Mouse (Mus musculus): ENCODE results near the gene Ccng2.
A peak's percentile ranks its signal among the peaks of the same experiment; 100 is the strongest.

Gene Ccng2

GRCm38 (mm10) chr5:93266883-93267704 is at the start of gene Ccng2:
Gene Ccng2, plus strand, starts transcription at chr5:93267257.
- peak; percentile 97 to 98 for DNase-seq (ENCODE audit: low spot score in 2 of 2)

DNA sequence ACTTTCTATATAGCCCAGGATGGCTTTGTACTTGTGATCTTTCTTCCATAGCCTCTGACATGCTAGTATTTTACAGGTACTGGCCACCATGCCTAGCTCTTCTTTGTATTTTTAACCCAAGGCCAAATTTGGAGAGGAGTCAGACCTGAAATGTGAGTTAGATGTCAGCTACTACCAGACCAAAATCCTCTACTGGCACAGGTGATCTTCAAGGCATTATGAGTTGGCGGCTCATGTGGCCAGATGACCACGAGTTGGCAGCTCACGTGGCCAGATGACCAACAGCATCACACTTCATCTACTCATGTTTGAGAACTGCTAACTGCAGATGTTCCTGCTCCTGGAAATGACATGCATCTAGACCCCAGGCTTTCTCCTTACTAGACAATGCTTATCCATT is 48.7 kb upstream of the Ccng2 start:
- no peak for DNase-seq (ENCODE audit: low spot score in 2 of 2)

DNA sequence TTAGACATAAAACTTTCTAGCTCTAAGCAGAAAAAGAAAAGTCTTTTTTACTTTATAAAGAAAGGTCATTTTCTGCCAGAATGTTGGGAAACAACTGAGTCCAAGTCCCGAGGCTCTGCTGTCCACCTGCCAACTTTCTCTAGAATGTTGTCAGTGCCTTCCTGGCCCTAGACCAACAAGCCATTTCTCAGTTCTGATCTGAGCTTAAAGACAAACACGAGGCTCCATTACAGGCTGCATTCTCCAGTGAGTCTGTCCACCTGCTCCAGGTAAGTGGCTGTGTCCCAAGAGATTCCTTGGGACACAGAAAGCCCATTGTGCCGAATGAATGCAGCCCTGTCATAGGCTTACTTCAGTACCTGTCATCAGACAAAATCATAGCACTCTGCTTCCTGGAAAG is 45.4 kb upstream of the Ccng2 start:
- no peak for DNase-seq (ENCODE audit: low spot score in 2 of 2)

DNA sequence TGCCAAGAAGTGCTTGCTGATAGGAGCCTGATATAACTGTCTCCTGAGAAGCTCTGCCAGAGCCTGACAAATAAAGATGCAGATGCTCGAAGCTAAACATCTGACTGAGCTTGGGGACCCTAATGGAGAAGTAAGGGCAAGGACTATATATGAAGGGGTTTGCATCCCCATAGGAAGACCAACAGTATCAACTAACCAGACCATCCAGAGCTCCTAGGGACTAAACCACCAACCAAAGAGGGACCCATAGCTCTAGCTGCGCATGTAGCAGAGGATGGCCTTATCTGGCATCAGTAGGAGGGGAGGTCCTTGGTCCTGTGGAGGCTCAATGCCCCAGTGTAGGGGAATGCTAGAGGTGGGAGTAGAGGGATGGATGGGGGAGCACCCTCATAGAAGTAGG is 42.5 kb upstream of the Ccng2 start:
- no peak for DNase-seq (ENCODE audit: low spot score in 2 of 2)

DNA sequence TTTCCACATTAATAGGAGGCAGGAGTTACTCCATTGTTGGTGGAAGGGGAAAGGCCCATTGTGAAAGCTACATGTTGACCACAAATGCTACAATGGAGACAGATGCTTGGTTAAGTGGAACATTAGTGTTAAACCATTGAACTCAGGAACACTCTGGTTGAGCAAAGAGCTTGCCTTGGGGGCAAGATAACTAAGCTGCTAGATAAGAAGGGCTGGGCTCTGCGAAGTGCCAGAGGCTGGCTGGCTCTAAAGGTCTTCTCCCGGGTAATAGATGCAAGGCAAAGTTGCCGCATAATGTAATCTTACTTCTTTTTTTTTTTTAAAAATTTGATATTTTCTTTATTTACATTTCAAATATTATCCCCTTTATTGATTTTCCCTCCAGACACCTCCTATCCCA is 39.9 kb upstream of the Ccng2 start:
- DNase-seq (ENCODE audit: low spot score in 2 of 2) = no peak

GRCm38 (mm10) chr5:93229527-93229926 is 37.5 kb upstream of the Ccng2 start:
- no peak for DNase-seq (ENCODE audit: low spot score in 2 of 2)

DNA sequence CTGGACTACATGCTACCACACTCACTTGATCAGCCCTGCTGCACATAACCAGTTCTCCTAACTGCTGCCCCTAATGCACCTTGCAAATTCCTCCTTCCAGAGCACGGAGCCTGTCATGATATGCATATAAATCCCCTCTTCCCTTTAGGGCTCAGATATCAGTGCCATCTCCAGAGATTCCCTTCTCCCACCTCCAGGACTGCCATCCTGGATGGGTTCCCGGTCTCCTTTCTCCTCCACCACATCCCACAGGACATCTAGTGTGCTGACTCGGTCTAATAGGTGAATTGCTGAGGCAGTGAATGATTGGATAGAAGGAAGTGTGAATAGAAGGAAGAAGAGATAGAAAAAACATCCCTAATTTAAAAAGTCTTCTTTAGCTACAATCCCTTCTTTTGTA is 35.3 kb upstream of the Ccng2 start:
- no peak for DNase-seq (ENCODE audit: low spot score in 2 of 2)

GRCm38 (mm10) chr5:93232838-93233237 is 34.2 kb upstream of the Ccng2 start:
- no peak for DNase-seq (ENCODE audit: low spot score in 2 of 2)

- DNase-seq (ENCODE audit: low spot score in 2 of 2) = no peak
Observed at GRCm38 (mm10) chr5:93234130-93234529, 32.9 kb upstream of the Ccng2 start.

DNA sequence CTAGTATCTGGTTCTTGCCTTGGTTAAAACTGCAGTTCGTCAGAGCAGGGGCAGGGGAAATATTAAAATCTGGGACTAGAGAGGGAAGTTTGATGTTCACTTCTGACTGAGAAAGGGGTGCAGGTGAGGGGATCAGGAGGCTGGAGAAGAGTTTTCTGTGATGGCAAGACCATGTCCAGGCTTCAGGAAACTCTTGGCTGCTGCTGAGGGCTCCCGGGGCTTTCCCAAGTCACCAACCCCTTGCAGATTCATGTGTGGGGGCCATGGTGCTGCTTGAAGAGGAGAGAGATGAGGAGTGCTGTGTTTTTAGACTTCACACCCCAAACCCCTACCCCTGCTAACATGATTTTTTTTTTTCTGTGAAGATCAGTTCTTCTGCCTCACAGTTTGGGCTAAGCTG is 32.5 kb upstream of the Ccng2 start:
- DNase-seq (ENCODE audit: low spot score in 2 of 2) = no peak

- no peak for DNase-seq (ENCODE audit: low spot score in 2 of 2)
Observed at GRCm38 (mm10) chr5:93235888-93236287, 31.2 kb upstream of the Ccng2 start.

GRCm38 (mm10) chr5:93236541-93236940 is 30.5 kb upstream of the Ccng2 start:
- DNase-seq (ENCODE audit: low spot score in 2 of 2) = no peak

DNA sequence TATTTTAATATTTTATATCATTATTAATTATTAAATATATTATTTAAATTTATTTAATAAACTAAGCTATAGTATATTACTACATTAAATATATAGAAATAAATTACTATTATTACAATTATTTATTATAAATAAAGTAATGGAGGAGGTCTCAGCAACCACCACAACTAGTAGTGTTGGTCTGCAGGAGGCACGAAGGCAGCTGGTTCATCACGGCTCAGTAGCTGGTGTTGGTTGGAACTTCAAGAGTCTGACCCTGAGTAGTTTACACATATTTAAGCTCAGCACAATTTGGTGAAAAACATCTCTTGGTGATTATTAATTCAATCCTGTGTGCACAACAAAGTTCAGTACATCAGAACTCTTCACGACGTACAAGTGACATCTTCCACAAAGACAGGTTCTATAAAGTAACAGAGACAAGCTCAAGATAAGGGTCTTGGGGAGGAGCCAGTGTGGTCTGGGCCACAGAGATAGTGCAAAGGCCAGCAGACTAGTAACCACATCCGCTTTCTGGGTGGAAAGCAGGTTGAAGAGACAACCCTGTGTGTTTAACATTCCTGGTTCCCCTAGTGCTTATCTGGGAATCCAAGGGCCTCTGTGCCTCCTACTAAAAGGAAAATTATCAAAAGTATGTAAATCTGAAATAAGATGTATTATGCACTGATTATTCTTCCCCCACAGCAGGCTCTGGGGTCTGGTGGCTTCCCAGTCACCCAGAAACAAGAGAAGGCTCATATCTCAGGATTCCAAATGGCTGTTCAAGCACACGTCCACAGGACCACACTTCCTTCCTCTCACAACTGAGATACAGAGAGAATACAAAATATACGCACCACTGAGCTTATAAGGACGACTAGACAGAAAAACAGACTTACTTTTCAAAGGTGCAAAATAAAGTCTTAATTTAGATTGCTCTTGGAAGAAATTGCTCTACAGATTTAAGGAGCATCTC is 27.2 kb upstream of the Ccng2 start:
- peak in 1 of 2 experiments; percentile 27 for DNase-seq (ENCODE audit: low spot score in 2 of 2)

GRCm38 (mm10) chr5:93245280-93245679 is 21.8 kb upstream of the Ccng2 start:
- DNase-seq (ENCODE audit: low spot score in 2 of 2) = no peak

DNA sequence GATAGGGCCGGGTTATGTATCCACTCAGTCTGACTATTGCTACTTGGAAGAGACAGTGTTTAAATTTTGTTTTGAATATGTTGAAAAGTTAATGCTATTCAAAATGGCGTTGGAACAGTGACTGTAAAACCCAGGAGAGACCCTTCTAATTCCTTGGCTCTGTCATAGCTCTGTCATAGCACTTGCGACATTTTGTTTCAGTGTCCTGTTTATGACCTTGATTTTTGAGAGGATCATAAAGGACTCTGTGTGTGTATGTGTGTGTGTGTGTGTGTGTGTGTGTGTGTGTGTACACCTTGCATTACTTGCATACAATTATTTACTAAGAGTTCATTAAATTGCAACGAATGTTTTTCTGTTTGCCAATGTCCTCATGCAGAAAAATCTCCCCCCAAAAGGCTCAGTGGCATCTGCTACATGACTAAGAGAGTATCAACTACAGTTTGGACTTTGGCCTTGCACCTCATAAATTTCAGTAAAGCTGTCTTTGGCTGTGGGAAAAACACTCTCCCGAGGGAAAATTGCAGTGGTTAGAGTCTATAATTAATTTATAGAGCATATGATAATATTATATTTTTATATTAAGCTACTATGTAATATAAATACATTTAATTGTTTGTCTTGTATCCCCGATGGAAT is 17.0 kb upstream of the Ccng2 start:
- no peak for DNase-seq (ENCODE audit: low spot score in 2 of 2)

DNA sequence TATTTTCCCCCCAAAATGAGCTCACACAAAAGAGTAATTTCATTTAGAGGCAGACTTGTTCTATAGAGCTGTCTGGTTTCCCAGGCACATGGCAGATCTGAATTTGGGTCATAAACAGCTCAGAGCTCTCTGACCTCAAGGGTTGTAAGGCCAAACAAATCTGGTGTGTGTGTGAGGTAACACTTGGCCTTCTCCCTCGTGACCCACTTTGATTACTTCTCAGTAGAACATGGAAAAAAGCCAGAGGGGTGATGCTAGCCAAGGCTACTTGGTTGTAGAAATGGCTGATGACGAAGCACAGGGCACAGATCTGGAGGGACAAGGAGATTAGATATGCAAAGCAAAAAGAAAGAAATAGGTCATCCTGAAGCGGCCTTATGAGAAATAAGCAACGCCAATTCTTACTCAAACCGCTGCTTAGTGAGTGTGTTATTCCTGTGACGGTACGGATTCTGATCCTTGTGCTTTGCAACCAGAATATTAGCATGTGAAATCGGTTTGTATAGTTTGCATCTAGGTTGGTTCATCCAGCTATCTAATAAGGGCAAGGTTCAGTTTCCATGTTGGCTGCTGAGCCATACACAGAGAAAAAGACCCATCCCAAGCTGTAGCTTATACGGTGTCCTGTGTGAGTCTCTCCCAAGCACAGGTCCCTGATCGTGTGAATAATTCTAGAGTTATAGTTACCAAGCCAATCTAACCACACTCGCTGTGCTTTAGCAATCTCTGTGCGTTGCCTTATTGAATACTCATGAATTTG is 15.9 kb upstream of the Ccng2 start:
- DNase-seq (ENCODE audit: low spot score in 2 of 2) = no peak

DNA sequence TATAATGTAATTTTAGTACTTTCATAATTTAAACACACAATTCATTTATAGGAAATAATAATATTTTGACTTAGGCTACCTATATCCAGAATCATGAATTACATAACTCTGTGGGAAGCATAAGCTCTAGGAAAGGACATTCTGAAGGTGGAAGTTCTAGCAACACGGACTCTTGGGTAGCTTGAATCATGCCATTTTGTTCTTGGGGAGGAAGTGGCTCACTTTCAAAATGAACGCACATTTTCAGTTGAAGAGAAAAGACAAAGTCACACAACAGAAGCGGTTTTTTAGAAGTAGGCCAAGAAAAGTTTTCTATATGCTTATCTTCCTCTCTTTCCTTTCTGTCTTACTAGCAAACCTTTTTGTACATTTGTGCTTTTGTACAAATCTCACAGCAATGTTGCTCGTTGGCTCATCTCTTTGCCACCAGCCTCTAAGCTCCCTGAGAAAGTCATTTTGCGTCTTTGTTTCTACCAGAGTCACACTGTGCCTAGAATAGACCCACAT is 11.2 kb upstream of the Ccng2 start:
- no peak for DNase-seq (ENCODE audit: low spot score in 2 of 2)

GRCm38 (mm10) chr5:93256820-93257405 is 10.1 kb upstream of the Ccng2 start:
- DNase-seq (ENCODE audit: low spot score in 2 of 2) = no peak

GRCm38 (mm10) chr5:93259349-93259748 is 7.7 kb upstream of the Ccng2 start:
- DNase-seq (ENCODE audit: low spot score in 2 of 2) = no peak

DNA sequence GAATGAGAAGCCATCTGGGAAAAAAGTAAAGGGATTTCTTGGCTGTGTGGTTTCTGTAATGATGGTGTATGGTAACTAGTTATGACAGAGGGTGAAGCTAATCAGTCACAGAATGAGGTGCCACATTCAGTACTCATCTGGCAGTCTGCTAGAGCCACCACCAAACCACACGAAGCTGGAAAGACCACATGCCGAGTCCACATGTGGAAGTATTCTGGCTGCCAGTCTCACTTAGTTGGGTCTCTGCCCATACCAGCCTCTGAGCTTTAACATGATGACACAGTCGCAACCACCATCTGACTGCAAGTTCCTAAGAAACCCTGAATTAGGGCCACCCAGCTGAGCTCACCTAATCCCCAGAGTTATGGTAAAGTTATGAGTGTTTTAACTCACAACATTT is 6.1 kb upstream of the Ccng2 start:
- no peak for DNase-seq (ENCODE audit: low spot score in 2 of 2)

DNA sequence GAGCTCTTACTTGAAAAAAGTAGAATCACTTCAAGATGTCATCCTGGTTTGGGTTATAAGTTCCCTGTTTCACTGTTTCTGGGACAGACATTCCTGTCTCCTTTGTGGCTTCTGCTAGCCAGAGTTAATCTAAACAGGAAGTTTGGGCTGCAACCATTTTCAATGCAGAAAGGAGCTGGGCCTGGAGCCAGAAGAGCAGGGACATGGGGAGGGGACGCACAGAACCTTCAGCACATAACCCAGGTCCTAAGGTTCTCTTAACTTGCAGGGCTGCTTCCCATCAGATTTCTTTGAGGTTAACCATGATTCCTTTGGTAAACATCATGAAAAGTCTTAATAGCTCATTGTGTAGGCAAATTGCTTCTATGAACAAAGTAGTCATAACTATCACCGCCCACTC is 4.3 kb upstream of the Ccng2 start:
- no peak for DNase-seq (ENCODE audit: low spot score in 2 of 2)

Measured in thymus, postnatal 10 days (tissue).